Mouse (Mus musculus): ENCODE measurements around the gene Prg2. TPM values are rescaled to one million over a fixed set of nuclear protein-coding genes. Genes with fewer than 3 reads are reported as not detected.

Prg2 gene
- polyA plus RNA-seq (2016; fragmentation: Nextera tagmentation; extraction: Ambion mirVana), result 0.30 TPM in 1 of 2 replicates, not detected in the other

DNA sequence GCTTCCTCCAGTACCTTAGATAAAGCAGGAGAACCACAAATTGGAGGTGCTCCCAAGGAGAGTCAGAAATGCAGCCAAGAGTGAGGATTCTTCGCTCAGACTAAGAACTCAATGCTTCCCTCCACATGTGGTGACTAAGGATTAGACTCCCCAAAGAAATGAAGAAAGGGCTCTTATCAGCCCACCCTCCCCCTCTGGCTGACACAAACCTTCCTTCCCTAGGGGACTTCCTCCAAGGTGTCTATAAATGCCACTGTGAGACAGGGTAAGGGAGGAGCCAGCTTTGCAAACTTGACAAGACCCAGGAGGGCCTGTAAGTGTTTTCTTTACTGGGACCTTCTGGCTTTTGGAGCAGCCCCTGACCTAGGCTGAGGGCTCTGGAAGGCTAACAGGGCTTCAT is at the start of gene Prg2:
Gene Prg2, plus strand, starts transcription at position 274 of the 400 bp plus-strand sequence.
- Histone ChIP-seq H3K4me1 (0 out of 2 replicates have a peak, but pooled peaks cover 3% of the 10 kb centered on the region), H3K27me3 (replicated peaks; ENCODE audit: low read depth, poor library complexity, severe bottlenecking) (no peaks in the 10 kb centered on the region), H3K27ac (replicated peaks) (no peak within 1 kb of the TSS), H3K4me3 (no peak within 1 kb of the TSS), H3K9me3 (no peaks in the 10 kb centered on the region), H3K36me3 (replicated peaks) (no peaks in the 10 kb centered on the region)
- WGBS, result 48% methylated on average over 1 of the region's 1 CpGs
- DNase-seq (ENCODE audit: low spot score), result no peak

DNA sequence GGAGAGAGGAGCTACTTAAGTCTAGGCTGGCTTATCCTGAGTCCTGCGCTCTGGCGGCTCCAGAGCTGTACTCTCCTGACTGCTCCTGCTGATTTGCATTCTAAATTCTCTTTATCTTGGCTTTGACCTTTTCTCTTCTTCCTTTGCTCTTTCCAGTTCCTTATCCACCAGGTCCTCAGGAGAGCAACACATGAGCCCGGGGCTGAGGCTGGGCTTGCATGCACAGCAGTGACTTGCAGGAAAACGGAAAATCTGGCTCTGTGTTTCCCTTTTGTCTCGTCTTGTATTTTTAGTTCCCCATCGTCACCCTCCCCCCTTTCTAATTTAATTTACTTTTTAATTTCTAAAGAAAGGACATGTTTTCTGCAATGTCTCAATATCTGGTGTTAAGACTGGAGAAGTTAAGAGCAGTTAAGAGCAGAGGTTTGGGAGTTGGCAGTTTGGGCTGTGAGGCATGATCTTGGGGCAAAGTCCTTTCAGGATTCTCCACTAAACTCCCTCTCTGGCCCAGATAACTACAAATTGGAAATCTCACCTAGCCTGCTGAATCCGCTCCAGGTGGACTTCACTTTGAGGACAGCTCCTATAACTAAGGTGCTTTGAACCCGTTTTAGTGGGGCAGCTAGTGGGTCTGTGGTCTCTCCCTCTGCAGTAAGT is 46.1 kb upstream of the Prg2 start:
- Histone ChIP-seq H3K4me1 (peaks cover 20% of the 10 kb centered on the region), H3K27me3 (replicated peaks; ENCODE audit: low read depth, poor library complexity, severe bottlenecking) (no peaks in the 10 kb centered on the region), H3K36me3 (replicated peaks) (peaks cover 7% of the 10 kb centered on the region; the same call in 1 of the 2 replicates), H3K27ac (replicated peaks) (no peak overlapping the region), H3K4me3 (no peak overlapping the region), H3K9me3 (no peaks in the 10 kb centered on the region)
- WGBS, result 77% methylated on average over 8 of the region's 8 CpGs
- DNase-seq (ENCODE audit: low spot score), result no peak

DNA sequence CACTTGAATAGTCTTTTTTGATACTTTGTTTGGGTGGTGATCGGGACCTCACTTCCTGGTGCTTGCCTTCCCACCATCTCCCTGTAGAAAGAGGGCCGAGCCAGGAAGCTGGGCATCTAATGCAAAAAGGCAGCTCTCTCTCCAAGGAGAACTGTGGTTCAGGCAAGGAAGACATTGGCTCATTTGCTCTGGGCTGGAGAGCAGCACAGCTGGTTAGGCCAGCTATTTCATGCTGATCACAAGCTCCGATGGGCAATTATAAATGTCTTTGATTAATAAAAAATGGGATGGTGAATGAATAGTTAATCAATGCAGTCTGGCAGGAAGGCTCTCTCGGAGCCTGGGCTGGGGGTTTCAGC is 45.6 kb upstream of the Prg2 start:
- no peak for DNase-seq (ENCODE audit: low spot score)
- H3K27ac ChIP-seq (replicated peaks), result no peak overlapping the region
- H3K27me3 ChIP-seq (replicated peaks; ENCODE audit: low read depth, poor library complexity, severe bottlenecking), result no peaks in the 10 kb centered on the region
- H3K36me3 ChIP-seq (replicated peaks), result peaks cover 9% of the 10 kb centered on the region; the same call in 1 of the 2 replicates
- WGBS, result 70% methylated on average over 4 of the region's 4 CpGs
- H3K4me3 ChIP-seq, result no peak overlapping the region
- peaks cover 20% of the 10 kb centered on the region for H3K4me1 ChIP-seq
- H3K9me3 ChIP-seq, result no peaks in the 10 kb centered on the region

DNA sequence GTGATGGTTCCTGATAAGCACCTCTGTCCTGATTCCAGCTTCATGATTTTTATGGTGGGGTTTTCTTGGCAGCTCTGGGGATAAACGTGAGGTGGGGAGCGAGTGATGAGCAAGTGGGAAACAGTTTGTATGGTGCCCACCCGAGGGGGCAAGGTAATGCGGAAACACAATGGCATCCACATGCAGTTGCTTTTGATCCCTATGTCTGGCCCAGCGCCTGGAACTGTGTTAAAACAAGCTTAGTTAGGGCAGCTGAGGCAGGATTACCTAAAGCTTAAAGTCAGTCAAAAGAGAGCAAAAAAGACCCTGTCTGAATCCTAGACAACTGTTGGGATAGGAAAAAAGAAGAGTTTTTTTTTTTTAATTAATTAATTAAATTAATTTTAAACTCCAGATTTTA is 45.2 kb upstream of the Prg2 start:
- Histone ChIP-seq H3K4me1 (peaks cover 20% of the 10 kb centered on the region), H3K27ac (replicated peaks) (no peak overlapping the region), H3K27me3 (replicated peaks; ENCODE audit: low read depth, poor library complexity, severe bottlenecking) (no peaks in the 10 kb centered on the region), H3K4me3 (no peak overlapping the region), H3K9me3 (no peaks in the 10 kb centered on the region), H3K36me3 (replicated peaks) (peaks cover 12% of the 10 kb centered on the region; the same call in 1 of the 2 replicates)
- DNase-seq (ENCODE audit: low spot score), result no peak
- WGBS, result 82% methylated on average over 5 of the region's 5 CpGs

DNA sequence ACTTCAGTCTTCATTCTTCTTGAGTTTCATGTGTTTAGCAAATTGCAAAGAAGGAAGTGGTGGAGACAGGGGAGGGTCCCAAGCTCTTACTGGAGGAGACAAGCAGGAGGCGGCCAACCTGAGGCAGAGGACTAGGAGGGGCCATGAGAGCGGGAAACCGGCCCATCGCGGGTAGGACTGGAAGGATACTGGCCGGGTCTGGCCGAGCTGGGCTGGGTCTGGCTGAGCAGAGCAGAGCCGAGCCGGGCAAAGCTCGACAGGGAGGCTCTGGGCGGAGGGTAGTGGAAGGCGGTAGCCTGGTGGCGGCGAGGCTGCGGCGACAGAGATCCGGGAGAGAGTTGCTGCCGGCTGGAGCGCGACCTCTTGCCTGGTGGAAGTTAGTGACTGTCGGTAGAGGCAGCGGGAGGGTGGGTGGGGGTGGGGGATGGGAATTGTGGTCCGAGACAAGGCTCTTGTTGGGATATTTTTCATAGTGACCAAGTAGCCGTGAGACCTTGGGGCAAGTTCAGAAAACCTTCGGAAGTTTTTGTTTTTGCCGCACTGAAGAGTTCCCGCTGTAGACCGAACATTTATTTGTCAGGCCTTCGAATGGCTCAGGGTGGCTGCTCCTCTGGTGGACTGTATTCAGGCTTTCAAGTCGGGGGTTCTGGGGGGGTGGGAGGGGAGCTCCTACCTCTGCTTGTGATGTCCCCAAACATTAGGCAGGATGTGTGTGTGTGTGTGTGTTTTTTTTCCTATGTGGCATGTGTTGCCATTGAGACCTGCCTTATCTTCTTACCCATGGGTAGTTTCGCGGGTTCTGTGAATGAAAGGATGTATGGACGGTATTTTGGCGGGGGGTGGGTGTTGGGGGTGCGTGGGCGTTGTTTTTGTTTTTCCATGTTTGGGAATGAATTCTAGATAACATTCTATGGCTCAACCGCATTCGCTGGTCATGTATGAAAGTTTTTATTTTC is 43.5 kb upstream of the Prg2 start, which contains the start of gene Slc43a3:
Gene Slc43a3, plus strand, starts transcription at position 106 of the 956 bp plus-strand sequence.
- H3K27ac ChIP-seq (replicated peaks), result peak within 1 kb of the TSS; percentile 85
- 21% methylated on average over 38 of the region's 38 CpGs for WGBS

DNA sequence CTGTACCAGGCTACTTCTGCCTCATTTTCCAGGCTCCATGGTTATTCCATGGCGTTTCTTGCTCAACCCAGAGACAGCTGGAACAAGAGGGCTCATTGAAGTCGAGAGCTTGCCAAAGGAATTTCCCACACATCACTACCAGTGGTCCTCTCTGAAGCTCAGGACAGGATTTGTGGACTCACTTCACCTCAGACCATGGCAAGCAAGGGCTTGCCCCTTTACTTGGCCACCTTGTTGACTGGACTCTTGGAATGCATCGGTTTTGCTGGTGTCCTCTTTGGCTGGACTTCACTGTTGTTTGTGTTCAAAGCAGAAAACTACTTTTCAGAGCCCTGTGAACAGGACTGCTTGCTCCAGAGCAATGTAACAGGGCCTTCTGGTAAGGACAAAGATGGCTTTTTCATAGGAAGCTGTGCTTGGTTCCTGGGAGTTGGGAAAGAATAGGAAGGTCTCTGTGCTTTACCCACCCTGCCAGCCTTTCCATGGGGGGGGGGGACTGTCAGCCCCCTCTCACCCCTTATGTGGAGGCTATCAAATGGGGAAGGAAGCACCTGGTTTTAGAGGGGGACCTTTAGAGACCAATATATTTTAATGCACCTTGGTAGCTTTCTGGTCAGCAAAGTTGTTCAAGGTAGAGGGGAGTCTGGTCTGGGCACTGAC is 42.6 kb upstream of the Prg2 start:
- Histone ChIP-seq H3K4me3 (peak overlapping the region; percentile 56), H3K4me1 (peaks cover 20% of the 10 kb centered on the region), H3K27ac (replicated peaks) (peak overlapping the region; percentile 85), H3K9me3 (no peaks in the 10 kb centered on the region), H3K36me3 (replicated peaks) (peaks cover 22% of the 10 kb centered on the region; the same call in 1 of the 2 replicates), H3K27me3 (replicated peaks; ENCODE audit: low read depth, poor library complexity, severe bottlenecking) (no peaks in the 10 kb centered on the region)
- no peak for DNase-seq (ENCODE audit: low spot score)
- WGBS, result 61% methylated on average over 3 of the region's 3 CpGs

More for the DNA sequence above, 43.5 kb upstream of the Prg2 start, which contains the start of gene Slc43a3:
- H3K9me3 ChIP-seq, result no peaks in the 10 kb centered on the region
- peaks cover 19% of the 10 kb centered on the region; the same call in 1 of the 2 replicates for H3K36me3 ChIP-seq (replicated peaks)
- H3K4me1 ChIP-seq, result peaks cover 20% of the 10 kb centered on the region
- H3K4me3 ChIP-seq, result peak within 1 kb of the TSS; percentile 56
- DNase-seq (ENCODE audit: low spot score), result peak; percentile 88
- no peaks in the 10 kb centered on the region for H3K27me3 ChIP-seq (replicated peaks; ENCODE audit: low read depth, poor library complexity, severe bottlenecking)

DNA sequence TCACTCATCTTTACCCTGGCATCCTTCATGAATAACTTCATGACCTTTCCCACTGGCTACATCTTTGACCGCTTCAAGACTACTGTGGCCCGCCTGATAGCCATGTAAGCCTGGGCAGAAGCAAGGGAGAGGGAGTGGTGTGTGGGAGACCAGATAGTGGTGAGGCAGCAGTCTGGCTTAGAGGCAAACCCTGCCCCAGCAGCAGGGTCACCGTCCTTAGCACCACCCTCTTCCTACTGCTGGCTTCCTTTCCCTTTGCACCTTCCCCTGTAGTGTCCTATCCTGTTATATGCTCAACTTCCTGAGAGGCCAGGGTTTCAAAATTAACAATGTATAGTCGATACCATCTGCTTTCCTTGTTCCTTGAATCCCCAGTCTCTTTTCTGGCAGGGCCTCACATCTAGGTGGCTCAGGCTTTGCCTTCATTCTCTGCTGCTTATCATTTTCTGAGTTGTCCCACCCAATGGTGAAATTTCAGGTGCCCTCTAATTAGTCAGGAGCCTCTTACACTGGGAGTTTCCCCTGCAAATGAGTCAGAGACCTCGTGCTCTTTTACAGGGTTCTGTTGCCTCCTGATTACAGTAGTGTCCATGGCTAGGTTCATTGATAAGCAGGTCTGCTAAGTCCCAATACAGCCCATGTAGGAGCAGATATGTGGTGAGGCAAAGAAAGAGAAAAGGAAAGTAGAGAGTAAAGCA is 41.9 kb upstream of the Prg2 start:
- Histone ChIP-seq H3K27me3 (replicated peaks; ENCODE audit: low read depth, poor library complexity, severe bottlenecking) (no peaks in the 10 kb centered on the region), H3K4me1 (peaks cover 20% of the 10 kb centered on the region), H3K36me3 (replicated peaks) (peaks cover 22% of the 10 kb centered on the region; the same call in 1 of the 2 replicates), H3K9me3 (no peaks in the 10 kb centered on the region), H3K4me3 (peak overlapping the region; percentile 56), H3K27ac (replicated peaks) (peak overlapping the region; percentile 85; the same call in 1 of the 2 replicates)
- 83% methylated on average over 5 of the region's 5 CpGs for WGBS
- DNase-seq (ENCODE audit: low spot score), result no peak

DNA sequence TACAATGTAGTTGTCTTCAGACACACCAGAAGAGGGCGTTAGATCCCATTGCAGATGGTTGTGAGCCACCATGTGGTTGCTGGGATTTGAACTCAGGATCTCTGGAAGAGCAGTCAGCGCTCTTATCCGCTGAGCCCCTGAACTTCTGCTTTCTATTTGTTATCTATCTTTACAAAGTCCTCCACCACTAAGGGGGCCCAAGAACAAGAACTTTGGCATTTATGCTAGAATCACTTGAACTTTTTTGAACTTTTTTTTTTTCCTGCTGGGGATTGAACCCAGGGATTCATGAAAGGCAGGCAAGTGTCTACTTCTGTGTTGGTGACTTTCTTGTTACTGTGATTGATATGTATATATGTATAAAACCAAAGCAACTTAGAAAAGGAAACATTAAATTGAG is 41.0 kb upstream of the Prg2 start:
- Histone ChIP-seq H3K27me3 (replicated peaks; ENCODE audit: low read depth, poor library complexity, severe bottlenecking) (no peaks in the 10 kb centered on the region), H3K36me3 (replicated peaks) (peaks cover 27% of the 10 kb centered on the region), H3K27ac (replicated peaks) (no peak overlapping the region), H3K9me3 (no peaks in the 10 kb centered on the region), H3K4me3 (no peak overlapping the region), H3K4me1 (peaks cover 20% of the 10 kb centered on the region)
- no peak for DNase-seq (ENCODE audit: low spot score)
- 92% methylated on average over 3 of the region's 3 CpGs for WGBS

DNA sequence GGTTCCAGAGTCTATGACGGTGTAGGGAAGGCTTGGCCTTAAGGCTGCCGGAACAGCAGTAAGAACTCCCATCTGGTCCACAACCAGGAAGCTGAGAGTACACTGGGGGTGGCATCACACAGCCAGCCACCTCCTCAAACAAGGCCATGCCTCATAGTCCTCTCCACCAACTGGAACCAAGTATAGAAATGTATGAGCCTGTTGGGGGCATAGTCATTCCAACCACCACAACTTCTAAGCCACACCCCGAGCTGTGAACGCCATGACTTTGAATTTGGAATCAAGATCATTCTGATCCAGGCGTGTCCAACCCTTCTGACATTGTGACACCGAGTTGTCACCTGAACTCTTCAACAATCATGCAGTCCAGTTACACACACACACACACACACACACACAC is 40.5 kb upstream of the Prg2 start:
- Histone ChIP-seq H3K27me3 (replicated peaks; ENCODE audit: low read depth, poor library complexity, severe bottlenecking) (no peaks in the 10 kb centered on the region), H3K36me3 (replicated peaks) (peaks cover 31% of the 10 kb centered on the region), H3K9me3 (no peaks in the 10 kb centered on the region), H3K4me3 (no peak overlapping the region), H3K4me1 (peaks cover 20% of the 10 kb centered on the region), H3K27ac (replicated peaks) (no peak overlapping the region)
- no peak for DNase-seq (ENCODE audit: low spot score)
- WGBS, result 89% methylated on average over 6 of the region's 6 CpGs

DNA sequence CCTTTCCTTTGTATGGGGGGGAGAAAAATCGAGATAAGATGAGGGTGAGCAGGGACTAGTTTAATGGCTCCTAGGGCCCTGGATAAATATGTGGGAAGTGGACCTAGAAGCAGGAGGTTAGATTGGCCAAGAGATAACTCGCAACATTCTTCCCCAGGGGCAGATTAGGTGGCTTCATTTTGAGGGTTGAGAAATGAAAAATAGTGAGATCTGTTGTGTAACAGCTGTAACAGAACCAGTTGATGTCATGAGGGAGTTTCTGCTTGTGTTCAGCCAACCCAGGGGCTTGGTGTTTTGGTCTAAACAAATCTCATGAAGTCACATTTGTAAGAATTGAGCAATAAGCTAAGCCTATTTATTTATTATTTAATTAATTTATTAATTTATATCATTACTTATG is 38.9 kb upstream of the Prg2 start:
- DNase-seq (ENCODE audit: low spot score), result no peak
- WGBS, result 80% methylated on average over 2 of the region's 2 CpGs
- H3K9me3 ChIP-seq, result no peaks in the 10 kb centered on the region
- H3K36me3 ChIP-seq (replicated peaks), result peaks cover 43% of the 10 kb centered on the region
- H3K4me3 ChIP-seq, result no peak overlapping the region
- H3K27me3 ChIP-seq (replicated peaks; ENCODE audit: low read depth, poor library complexity, severe bottlenecking), result no peaks in the 10 kb centered on the region
- no peak overlapping the region for H3K27ac ChIP-seq (replicated peaks)
- H3K4me1 ChIP-seq, result peaks cover 19% of the 10 kb centered on the region

DNA sequence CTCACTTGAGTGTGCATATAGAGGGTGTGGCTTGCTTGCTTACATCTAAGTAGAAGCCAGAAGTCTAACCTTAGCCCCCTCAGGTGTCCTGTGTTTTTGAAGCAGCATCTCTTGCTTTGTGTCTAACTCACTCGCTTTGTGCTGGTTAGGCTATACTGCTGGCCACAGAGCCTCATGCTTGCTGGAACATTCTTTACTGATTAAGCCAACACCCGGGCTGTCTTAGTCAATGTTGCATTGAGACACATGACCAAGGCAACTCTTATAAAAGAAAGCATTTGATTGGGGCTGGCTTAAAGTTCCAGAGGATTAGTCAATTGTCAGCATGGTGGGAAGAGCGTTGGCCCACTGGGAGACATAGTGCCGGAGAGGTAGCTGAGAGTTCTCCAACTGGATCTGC is 38.5 kb upstream of the Prg2 start:
- whole genome bisulfite sequencing, result 90% methylated on average over 4 of the region's 4 CpGs
- no peak overlapping the region for H3K4me3 ChIP-seq
- H3K4me1 ChIP-seq, result peaks cover 15% of the 10 kb centered on the region
- no peak overlapping the region for H3K27ac ChIP-seq (replicated peaks)
- no peak for DNase-seq (ENCODE audit: low spot score)
- H3K36me3 ChIP-seq (replicated peaks), result peaks cover 47% of the 10 kb centered on the region
- H3K9me3 ChIP-seq, result no peaks in the 10 kb centered on the region
- H3K27me3 ChIP-seq (replicated peaks; ENCODE audit: low read depth, poor library complexity, severe bottlenecking), result no peaks in the 10 kb centered on the region

Measured in embryonic facial prominence, embryonic 10.5 days (tissue).